Mouse (Mus musculus) embryonic stem cell, embryonic (primary cell): ENCODE measurements around the gene Cers2.
"Not testable (repeated sequence)": the region's sequence is repeated elsewhere in the genome, so short reads cannot be mapped to it uniquely, and the experiment has no call there.

ENCODE experiments used
- CTCF ChIA-PET, 4 experiments: fragments of 300-600 bp in 2 of 4; fragments of 350-600 bp in 2 of 4; sonication (Branson Sonifier 250); formaldehyde crosslinking; loops; one replicate each; lab custom pipeline; 2022; ENCODE audit warnings: inconsistent platforms in 2 of 4; lab: Charles Lee
- POLR2A ChIA-PET, 4 experiments: fragments of 300-600 bp in 2 of 4; fragments of 350-600 bp in 2 of 4; sonication (Branson Sonifier 250); formaldehyde crosslinking; loops; one replicate each; lab custom pipeline; 2022; ENCODE audit warnings: antibody characterized with exemption in 4 of 4, inconsistent platforms in 1 of 4; lab: Charles Lee

The Cers2 gene

DNA sequence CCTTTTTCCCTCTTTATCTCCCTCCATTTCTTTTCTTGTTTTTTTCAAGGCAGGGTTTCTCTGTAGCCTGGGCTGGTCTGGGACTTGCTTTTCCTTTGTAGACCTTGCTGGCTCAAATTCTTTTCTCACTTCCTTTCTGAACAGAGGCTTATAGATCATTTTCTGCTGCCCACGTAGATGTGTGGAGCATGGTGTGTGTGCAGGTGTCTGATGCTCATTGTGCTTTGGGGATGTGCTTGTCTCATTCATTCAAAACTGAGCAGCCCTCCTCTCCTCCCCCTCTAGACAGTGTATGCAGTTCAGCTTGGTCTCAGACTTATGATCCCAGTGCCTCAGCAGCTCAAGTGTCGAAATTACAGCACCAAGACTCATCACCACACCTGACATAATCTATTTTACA lies 4.5 kb downstream of the Cers2 start:
- ChIA-PET POLR2A (interaction anchor here in 3 of 4 experiments (0.8 to 1.0 kb wide), 4 partner anchors 9 to 115 kb away, joined by 3 to 5 read pairs (median 4); partner anchors contain the start of gene Arnt (in 1 of the 3)), CTCF (interaction anchor here in 2 of 4 experiments (0.5 to 2.1 kb wide), 5 partner anchors 9 to 106 kb away, joined by 3 to 8 read pairs (median 4); no protein-coding TSS in a partner anchor)

DNA sequence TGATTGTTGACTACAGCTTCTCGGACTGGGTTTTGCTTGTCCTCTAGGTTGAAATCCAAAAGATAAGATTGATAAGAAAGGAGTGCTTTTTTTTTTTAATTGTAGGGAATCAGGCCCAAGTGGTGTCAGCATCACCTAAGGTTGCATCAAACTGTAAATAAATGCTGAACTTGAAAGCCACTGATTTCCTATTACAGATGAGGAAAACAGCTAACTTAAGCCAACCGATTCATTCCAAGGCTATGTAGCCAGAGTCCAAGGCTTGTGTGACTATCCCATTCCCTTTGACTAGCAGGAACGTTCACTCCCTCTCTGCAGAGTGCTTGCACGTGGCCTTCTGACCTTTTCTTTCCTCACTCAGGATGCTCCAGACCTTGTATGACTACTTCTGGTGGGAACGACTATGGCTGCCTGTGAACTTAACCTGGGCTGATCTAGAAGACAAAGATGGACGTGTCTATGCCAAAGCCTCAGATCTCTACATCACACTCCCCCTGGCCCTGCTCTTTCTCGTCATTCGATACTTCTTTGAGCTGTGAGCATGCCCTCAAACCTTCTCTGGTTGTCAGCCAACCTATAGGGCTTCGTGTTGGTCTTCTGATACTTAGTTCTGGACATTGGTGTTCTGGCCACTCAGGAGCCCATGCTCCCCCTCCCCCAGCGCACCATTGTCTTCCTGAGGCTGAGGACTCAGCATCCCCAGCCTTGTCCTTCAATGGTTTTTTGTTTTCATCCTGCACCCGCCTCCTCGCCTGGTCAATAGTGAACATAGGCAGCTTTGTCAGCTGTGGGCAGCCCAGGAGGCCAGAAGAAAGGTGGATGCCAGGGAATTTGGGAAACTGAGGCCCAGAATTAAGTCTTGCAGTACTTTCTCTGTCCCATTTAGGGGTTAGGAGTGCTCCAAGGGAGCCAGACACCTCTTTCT lies 5.4 kb downstream of the Cers2 start:
- ChIA-PET POLR2A (interaction anchor here in 1 of 4 experiments (0.7 kb wide), 1 partner anchor 536 kb away, joined by 4 read pairs; no protein-coding TSS in a partner anchor), CTCF (interaction anchor here in 2 of 4 experiments (1.0 to 1.6 kb wide), 2 partner anchors 9 to 30 kb away, joined by 4 to 5 read pairs; no protein-coding TSS in a partner anchor)

GRCm38 (mm10) chr3:95323429-95323828 lies 8.8 kb downstream of the Cers2 start:
- CTCF ChIA-PET = interaction anchor here in 1 of 4 experiments (1.8 kb wide), 1 partner anchor 13 kb away, joined by 8 read pairs; no protein-coding TSS in a partner anchor
- POLR2A ChIA-PET = interaction anchor here in 2 of 4 experiments (1.1 to 1.8 kb wide), 6 partner anchors 11 to 104 kb away, joined by 3 to 6 read pairs (median 4); no protein-coding TSS in a partner anchor

GRCm38 (mm10) chr3:95324454-95325144 lies 10.0 kb downstream of the Cers2 start:
- POLR2A ChIA-PET = interaction anchor here in 3 of 4 experiments (0.5 to 1.4 kb wide), 8 partner anchors 8 to 151 kb away, joined by 3 to 5 read pairs (median 3); no protein-coding TSS in a partner anchor

DNA sequence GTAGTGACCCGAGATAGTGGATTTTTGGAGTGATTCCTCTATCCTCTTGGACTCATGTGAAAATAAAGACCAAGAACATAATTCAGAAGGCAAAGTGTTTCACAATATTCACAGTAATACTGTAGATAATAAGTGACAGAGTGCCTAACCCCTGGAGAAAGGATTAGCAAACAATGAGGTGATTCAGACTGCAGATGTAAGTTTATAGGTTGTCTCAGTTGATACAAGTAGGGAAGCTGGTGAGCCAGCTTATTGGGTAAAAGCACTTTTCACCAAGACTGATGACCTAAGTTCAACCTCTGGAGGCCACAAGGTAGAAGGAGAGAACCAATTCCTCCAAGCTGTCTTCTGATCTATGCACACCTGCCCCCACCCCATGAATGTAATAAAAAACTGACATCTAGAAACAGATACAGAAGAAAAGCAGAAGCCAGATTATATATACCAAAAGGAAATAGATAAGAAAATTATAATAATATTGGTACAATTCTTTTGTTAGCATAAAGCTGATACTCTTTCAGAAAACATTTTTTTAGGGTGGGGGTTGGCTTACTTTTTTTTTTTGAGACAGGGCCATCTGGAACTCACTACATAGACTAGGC lies 14.3 kb downstream of the Cers2 start:
- POLR2A ChIA-PET = interaction anchor here in 2 of 4 experiments (1.2 to 1.8 kb wide), 3 partner anchors 10 to 28 kb away, joined by 4 read pairs; no protein-coding TSS in a partner anchor
- CTCF ChIA-PET = interaction anchor here in 2 of 4 experiments (1.0 to 1.6 kb wide), 2 partner anchors 10 to 11 kb away, joined by 4 to 6 read pairs; no protein-coding TSS in a partner anchor

More at GRCm38 (mm10) chr3:95324454-95325144, 10.0 kb downstream of the Cers2 start:
- CTCF ChIA-PET = interaction anchor here in 2 of 4 experiments (0.6 to 1.3 kb wide), 6 partner anchors 10 to 618 kb away, joined by 3 to 4 read pairs (median 4); partner anchors contain the start of gene Cers2 (in 2 of the 2)

DNA sequence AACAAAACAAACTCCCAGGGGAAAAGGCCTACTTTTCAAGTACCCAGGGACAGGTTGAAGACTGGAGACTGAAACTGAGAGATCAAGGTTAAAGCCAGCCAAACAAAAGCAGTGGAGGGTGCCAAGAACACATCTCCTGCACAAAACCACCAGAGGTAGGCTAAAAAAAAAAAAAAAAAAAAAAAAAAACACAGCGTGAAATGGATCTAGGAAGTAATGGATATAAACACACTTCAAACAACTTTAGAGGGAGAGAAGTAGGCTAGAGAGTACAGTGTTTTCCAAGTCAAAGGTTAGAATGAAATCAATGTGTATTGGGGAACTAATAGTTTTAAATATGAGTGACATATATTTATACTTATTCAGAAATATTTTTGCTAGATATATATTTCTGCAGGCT lies 16.9 kb downstream of the Cers2 start:
- ChIA-PET POLR2A (no interaction called here), CTCF (interaction anchor here in 1 of 4 experiments (0.5 kb wide), 1 partner anchor 181 kb away, joined by 4 read pairs; no protein-coding TSS in a partner anchor)

- POLR2A ChIA-PET = interaction anchor here in 3 of 4 experiments (0.6 to 2.1 kb wide), 7 partner anchors 10 to 119 kb away, joined by 3 to 6 read pairs (median 4); partner anchors contain the start of gene Prune1 (in 1 of the 3)
- CTCF ChIA-PET = interaction anchor here in 1 of 4 experiments (0.6 to 0.7 kb wide), 2 partner anchors 18 to 113 kb away, joined by 4 to 6 read pairs; no protein-coding TSS in a partner anchor
These were observed 22.8 kb downstream of the Cers2 start for GRCm38 (mm10) chr3:95337345-95337744.

GRCm38 (mm10) chr3:95338251-95338650 lies 23.7 kb downstream of the Cers2 start:
- ChIA-PET POLR2A (interaction anchor here in 3 of 4 experiments (0.9 to 2.1 kb wide), 5 partner anchors 11 to 19 kb away, joined by 3 to 6 read pairs (median 3); no protein-coding TSS in a partner anchor), CTCF (interaction anchor here in 2 of 4 experiments (0.6 to 2.2 kb wide), 3 partner anchors 12 to 112 kb away, joined by 4 to 9 read pairs (median 6); no protein-coding TSS in a partner anchor)

DNA sequence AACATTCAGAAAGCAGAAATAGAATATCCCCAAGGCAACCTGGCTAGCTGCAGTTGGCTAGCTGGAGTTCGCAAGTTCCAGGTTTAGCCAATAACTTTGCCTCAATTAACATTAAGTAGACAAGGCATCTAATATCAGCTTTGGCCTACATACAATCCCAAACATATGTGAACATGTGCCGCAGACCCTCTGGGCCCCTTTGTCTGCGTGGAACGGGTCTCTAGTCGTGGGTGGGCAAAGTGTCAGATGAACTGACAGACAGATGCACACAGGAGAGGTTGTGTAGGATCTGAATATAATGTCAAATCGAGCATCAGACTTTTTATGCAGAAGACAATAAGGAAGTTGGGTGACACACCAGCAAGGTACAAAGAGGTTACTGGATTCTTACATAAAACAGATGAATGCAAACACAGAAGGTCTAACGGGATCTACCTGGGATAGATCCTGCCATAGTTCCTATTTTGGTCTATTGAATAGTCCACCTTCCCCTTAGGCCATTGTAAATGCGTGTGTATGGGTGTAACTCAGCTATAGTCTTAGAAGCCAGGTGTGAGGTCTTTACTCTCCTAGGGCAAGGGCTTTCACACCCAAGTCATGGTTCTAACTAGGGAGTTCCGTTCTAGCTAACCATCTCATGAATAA lies 28.9 kb downstream of the Cers2 start:
- ChIA-PET POLR2A (interaction anchor here in 2 of 4 experiments (1.4 to 1.9 kb wide), 3 partner anchors 20 to 331 kb away, joined by 3 to 6 read pairs (median 4); no protein-coding TSS in a partner anchor), CTCF (interaction anchor here in 1 of 4 experiments (1.3 kb wide), 1 partner anchor 107 kb away, joined by 3 read pairs; no protein-coding TSS in a partner anchor)

DNA sequence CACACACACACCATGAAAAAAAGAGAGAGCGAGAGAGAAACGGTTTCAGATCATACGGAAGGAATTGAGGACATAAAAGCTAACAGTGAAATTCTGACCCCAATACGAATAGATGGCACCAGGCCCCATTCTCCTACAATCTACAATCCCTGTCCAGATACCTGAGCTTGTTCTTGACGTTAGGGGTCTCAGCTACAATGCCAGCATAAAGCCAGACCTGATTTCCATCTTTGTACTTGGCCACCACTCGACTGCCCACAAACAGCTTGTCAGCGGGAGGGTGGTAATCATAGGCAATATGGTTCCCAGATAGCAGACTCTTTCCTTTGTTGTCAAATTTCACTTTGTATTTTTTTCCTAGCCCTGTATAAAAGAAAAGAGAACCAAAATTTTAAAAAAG lies 31.9 kb downstream of the Cers2 start:
- ChIA-PET CTCF (interaction anchor here in 1 of 4 experiments (0.9 kb wide), 1 partner anchor 36 kb away, joined by 3 read pairs; no protein-coding TSS in a partner anchor), POLR2A (interaction anchor here in 1 of 4 experiments (1.4 kb wide), 1 partner anchor 95 kb away, joined by 4 read pairs; the partner anchor contains the start of gene Bnipl)

GRCm38 (mm10) chr3:95348343-95348742 lies 33.8 kb downstream of the Cers2 start:
- ChIA-PET POLR2A (interaction anchor here (0.5 to 1.5 kb wide), 7 partner anchors 9 to 228 kb away, joined by 3 to 4 read pairs (median 3); no protein-coding TSS in a partner anchor), CTCF (interaction anchor here (0.6 to 2.2 kb wide), 6 partner anchors 12 to 102 kb away, joined by 3 to 16 read pairs (median 3); no protein-coding TSS in a partner anchor)

DNA sequence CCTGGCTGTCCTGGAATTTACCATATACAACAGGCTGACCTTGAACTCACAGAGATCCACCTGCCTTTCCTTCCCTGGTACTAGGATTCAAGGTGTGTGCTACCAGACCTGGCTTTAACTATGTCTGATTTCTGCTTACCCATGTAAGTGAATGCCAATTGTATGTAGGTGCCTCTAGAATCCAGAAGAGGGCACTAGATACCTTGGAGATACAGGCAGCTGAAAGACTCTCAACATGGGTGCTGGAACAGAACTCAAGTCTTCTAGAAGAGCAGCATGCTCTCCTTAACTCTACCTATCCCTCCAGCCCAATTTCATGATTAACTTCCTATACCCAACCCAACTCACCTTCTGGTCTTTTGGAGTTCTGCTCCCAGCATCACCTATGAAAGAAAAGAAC lies 34.9 kb downstream of the Cers2 start:
- ChIA-PET POLR2A (interaction anchor here in 3 of 4 experiments (0.7 to 1.5 kb wide), 11 partner anchors 8 to 326 kb away, joined by 3 to 10 read pairs (median 3); partner anchors contain the start of gene Arnt (in 1 of the 3)), CTCF (interaction anchor here (0.5 to 2.2 kb wide), 26 partner anchors 10 to 766 kb away, joined by 3 to 16 read pairs (median 4); partner anchors contain the start of genes 4930558C23Rik (in 1 of the 4), Arnt (in 1 of the 4) and Cers2 (in 1 of the 4))

GRCm38 (mm10) chr3:95355911-95356544 lies 41.4 kb downstream of the Cers2 start:
- POLR2A ChIA-PET = interaction anchor here in 1 of 4 experiments (0.6 kb wide), 1 partner anchor 21 kb away, joined by 3 read pairs; no protein-coding TSS in a partner anchor
- CTCF ChIA-PET = not testable (repeated sequence)

DNA sequence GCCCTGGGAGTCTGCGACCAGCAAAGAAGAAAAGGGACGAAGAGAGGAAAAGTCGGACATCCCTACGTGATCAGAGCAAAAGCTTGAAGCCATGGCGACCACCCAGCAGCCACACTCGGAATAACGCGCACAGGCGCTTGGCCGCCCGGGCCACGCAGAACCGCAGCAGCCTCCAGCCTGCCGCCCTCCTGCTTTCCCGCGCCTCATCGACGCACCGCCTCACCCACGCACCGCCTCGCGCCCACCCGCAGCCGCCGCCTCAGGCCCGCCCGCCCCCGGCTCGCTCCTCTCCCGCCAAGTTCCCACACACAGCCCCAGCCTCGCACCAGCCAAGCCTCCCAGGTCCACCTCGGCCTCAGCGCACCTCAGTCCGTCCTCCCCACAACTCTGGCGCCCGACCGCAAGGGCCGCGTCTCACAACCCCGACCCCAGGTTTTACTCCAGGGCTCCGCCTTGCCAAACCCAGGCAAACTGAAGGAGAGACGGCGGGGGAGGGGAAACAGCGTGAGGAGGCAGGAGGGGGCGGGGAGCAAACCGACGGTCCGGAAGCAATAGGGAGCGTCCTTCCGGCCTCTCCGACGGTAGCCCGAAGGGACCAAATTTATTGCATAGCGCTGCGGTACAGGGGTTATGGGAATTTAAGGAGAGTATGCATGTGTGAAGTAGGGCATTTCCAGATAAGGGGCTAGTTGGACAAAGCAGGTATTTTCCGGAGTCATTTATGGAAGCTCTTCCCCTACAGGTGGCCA lies 42.3 kb downstream of the Cers2 start, which contains the start of gene Setdb1:
Gene Setdb1 (minus strand): TSS at position 502 of the 749 bp plus-strand sequence.
- POLR2A ChIA-PET = interaction anchor here in 2 of 4 experiments (0.6 to 1.9 kb wide), 2 partner anchors 13 to 21 kb away, joined by 3 to 6 read pairs; no protein-coding TSS in a partner anchor
- CTCF ChIA-PET = not testable (repeated sequence)

DNA sequence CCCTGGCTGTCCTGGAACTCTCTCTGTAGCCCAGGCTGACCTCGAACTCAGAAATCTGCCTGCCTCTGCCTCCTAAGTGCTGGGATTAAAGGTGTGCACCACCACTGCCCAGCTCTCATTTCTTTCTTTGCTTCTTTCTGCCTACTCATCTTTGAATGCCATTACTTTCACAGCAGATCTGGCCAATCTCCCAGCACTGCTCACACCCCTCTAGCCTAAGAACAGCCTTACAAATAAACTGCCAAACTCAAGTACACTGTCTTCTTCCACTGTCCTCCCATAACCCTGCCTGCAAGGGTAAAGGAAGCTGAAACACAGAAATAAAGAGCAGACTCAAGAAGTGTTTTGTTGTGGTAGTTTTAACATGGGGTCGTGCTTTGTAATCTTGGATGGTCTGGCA lies 43.2 kb downstream of the Cers2 start:
- ChIA-PET CTCF (no interaction called here), POLR2A (interaction anchor here in 1 of 4 experiments (1.9 kb wide), 1 partner anchor 12 kb away, joined by 6 read pairs; no protein-coding TSS in a partner anchor)
